15 mouse cellular contexts compared by ENCODE assay signal in the genomic region with DNA sequence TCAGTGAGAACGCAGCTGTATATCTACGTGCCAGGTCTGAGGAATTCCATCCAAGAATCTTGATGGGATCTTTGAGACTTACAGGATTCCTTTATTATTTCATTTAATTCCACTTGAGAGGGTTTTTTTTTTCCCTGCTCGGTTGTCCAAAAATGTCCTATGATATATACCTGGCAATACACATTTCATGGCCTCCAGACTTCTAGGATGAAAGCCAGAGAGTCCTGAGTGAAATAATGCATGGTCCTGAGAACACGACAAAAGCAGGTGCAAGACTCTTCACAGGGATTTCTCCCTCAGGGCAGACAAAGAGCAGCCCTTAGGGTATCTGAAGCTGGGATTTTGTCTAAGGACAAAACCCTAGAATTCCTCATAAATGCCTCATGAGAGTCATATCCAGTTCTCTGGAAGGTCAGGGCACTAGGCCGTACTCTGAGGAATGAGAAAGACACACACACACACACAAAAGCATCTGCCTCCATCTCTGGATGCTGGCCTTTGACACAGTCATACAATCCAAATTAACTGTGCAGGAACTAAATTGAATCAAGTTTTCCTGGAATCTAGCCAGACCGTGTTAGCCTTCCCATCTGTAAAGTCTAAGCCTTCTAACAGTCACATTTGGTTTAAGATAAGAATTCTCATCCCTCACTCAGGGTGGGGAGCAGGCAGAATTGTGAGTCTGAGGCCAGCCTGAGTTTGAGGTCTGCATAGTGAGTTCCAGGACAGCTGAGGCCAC. TPM values are rescaled to one million over a fixed set of nuclear protein-coding genes. Genes with fewer than 3 reads are reported as not detected.
DNase-seq lines count a peak whose midpoint lies in the region; ATAC-seq lines count a peak whose summit lies in the region.
"Had no signal": no experiment of that assay in that cellular context is flagged by ENCODE, and none has a peak within 500 bp of the region (broad histone marks: within the 10 kb centered on the region; RNA-seq: fewer than 3 reads in every experiment).

No protein-coding gene starts in this region.

- H3K4me2 ChIP-seq in intestine, embryonic 15.5 days (replicated peaks) = no peak overlapping the region
- H3K4me2 ChIP-seq in intestine, embryonic 16.5 days (ENCODE audit: low read depth, low read length) = no peak overlapping the region
- H3K4me2 ChIP-seq in heart, embryonic 16.5 days (ENCODE audit: low read depth, low read length) = no peak overlapping the region

- 60% methylated on average over 6 of the region's 6 CpGs for WGBS in intestine, embryonic 15.5 days
- WGBS in intestine, embryonic 16.5 days = 58% methylated on average over 6 of the region's 6 CpGs
- WGBS in heart, embryonic 16.5 days = 64% methylated on average over 6 of the region's 6 CpGs

- 0 out of 2 replicates have a peak overlapping the region, but pooled peaks have one; percentile 36 for H3K27ac ChIP-seq in intestine, embryonic 15.5 days
- H3K27ac ChIP-seq in intestine, embryonic 16.5 days (ENCODE audit: low read length) = no peak overlapping the region
- H3K27ac ChIP-seq in brown adipose tissue, adult 24 weeks (replicated peaks; ENCODE audit: low read depth, low read length) = peak overlapping the region; percentile 48; the same call in 1 of the 2 replicates
- peak overlapping the region; percentile 51 for H3K27ac ChIP-seq in heart, embryonic 16.5 days (ENCODE audit: low read length)

- no peak for ATAC-seq in intestine, embryonic 15.5 days
- no peak for ATAC-seq in intestine, embryonic 16.5 days
- no peak for ATAC-seq in heart, embryonic 16.5 days (replicated peaks; ENCODE audit: extremely low read depth, insufficient read depth, low FRiP score)
- ATAC-seq: CD4-positive, CD25-positive, alpha-beta regulatory T cell, adult 4 months; inflammation-experienced regulatory T-cells, adult 6 months; liver, postnatal 0 days; Patski had no signal

- no peaks in the 10 kb centered on the region for H3K36me3 ChIP-seq in intestine, embryonic 15.5 days
- H3K36me3 ChIP-seq in intestine, embryonic 16.5 days (ENCODE audit: control insufficient read depth, insufficient read depth, low read length) = no peaks in the 10 kb centered on the region
- H3K36me3 ChIP-seq in heart, embryonic 16.5 days (ENCODE audit: control insufficient read depth, insufficient read depth) = no peaks in the 10 kb centered on the region

- H3K9ac ChIP-seq in intestine, embryonic 15.5 days = no peak overlapping the region
- no peak overlapping the region for H3K9ac ChIP-seq in intestine, embryonic 16.5 days (ENCODE audit: low read depth, low read length)
- H3K9ac ChIP-seq in heart, embryonic 16.5 days (ENCODE audit: low read length) = no peak overlapping the region
- H3K9ac ChIP-seq: liver, postnatal 0 days had no signal

- no peaks in the 10 kb centered on the region for H3K9me3 ChIP-seq in intestine, embryonic 15.5 days
- H3K9me3 ChIP-seq in intestine, embryonic 16.5 days (ENCODE audit: control insufficient read depth, low read length) = no peaks in the 10 kb centered on the region
- no peaks in the 10 kb centered on the region for H3K9me3 ChIP-seq in heart, embryonic 16.5 days (replicated peaks; ENCODE audit: control insufficient read depth, low read length)

- no peaks in the 10 kb centered on the region for H3K27me3 ChIP-seq in intestine, embryonic 15.5 days (replicated peaks)
- H3K27me3 ChIP-seq in intestine, embryonic 16.5 days (replicated peaks; ENCODE audit: control insufficient read depth, insufficient read depth, low read length) = no peaks in the 10 kb centered on the region
- H3K27me3 ChIP-seq in heart, embryonic 16.5 days (ENCODE audit: control insufficient read depth, insufficient read depth, low read length) = no peaks in the 10 kb centered on the region

- H3K4me3 ChIP-seq in intestine, embryonic 15.5 days (replicated peaks) = no peak overlapping the region
- no peak overlapping the region for H3K4me3 ChIP-seq in intestine, embryonic 16.5 days (ENCODE audit: low read length)
- no peak overlapping the region for H3K4me3 ChIP-seq in brown adipose tissue, adult 24 weeks (ENCODE audit: insufficient read depth, low read depth, low read length)
- H3K4me3 ChIP-seq in heart, embryonic 16.5 days (ENCODE audit: low read length) = no peak overlapping the region

- peak; percentile 30 for DNase-seq in MN1 (ENCODE audit: low spot score)
- no peak for DNase-seq in spleen, postnatal 14 days (ENCODE audit: low spot score in 2 of 2)
- no peak for DNase-seq in thymus, postnatal 0 days (ENCODE audit: low spot score)
- DNase-seq: adrenal gland, adult 2 months; left cerebral cortex, postnatal 4 days; liver, postnatal 0 days; thymus, postnatal 14 days had no signal

- no peaks in the 10 kb centered on the region for H3K4me1 ChIP-seq in intestine, embryonic 15.5 days (replicated peaks)
- H3K4me1 ChIP-seq in intestine, embryonic 16.5 days (ENCODE audit: control insufficient read depth, insufficient read depth, low read length) = no peaks in the 10 kb centered on the region
- H3K4me1 ChIP-seq in brown adipose tissue, adult 24 weeks (ENCODE audit: control insufficient read depth, insufficient read depth, insufficient read length, low read length) = no peaks in the 10 kb centered on the region
- no peaks in the 10 kb centered on the region for H3K4me1 ChIP-seq in heart, embryonic 16.5 days (ENCODE audit: control insufficient read depth, insufficient read depth, low read length)

RNA-seq across cellular contexts. Expression of gene Supt20, which starts 34.5 kb away (rescaled TPM):
- 76.8 and 84.1 TPM in 2 replicates for polyA plus RNA-seq in intestine, embryonic 15.5 days (2015; fragmentation: Nextera tagmentation; extraction: Ambion mirVana)
- polyA plus RNA-seq in intestine, embryonic 16.5 days (2015; fragmentation: Nextera tagmentation; extraction: Ambion mirVana) = 72.9 and 77.8 TPM in 2 replicates
- polyA plus RNA-seq in brown adipose tissue, adult 24 weeks (2012; ENCODE audit: insufficient read depth, insufficient read length, missing spikeins) = 10.1 and 15.9 TPM in 2 replicates
- polyA plus RNA-seq in heart, embryonic 16.5 days (2015; fragmentation: Nextera tagmentation; extraction: Ambion mirVana) = 59.3 and 63.1 TPM in 2 replicates
- 78.6 and 85.1 TPM in 2 replicates for polyA plus RNA-seq in thymus, postnatal 0 days (2015; fragmentation: Nextera tagmentation; extraction: Ambion mirVana)

RNA-seq across cellular contexts. Expression of gene Gm21958, which starts 56.1 kb away (rescaled TPM):
- 0.28 TPM in 1 of 2 replicates, not detected in the other for polyA plus RNA-seq in intestine, embryonic 15.5 days (2015; fragmentation: Nextera tagmentation; extraction: Ambion mirVana)
- 0.53 TPM in 1 of 2 replicates, not detected in the other for polyA plus RNA-seq in intestine, embryonic 16.5 days (2015; fragmentation: Nextera tagmentation; extraction: Ambion mirVana)
- polyA plus RNA-seq in brown adipose tissue, adult 24 weeks (2012; ENCODE audit: insufficient read depth, insufficient read length, missing spikeins) = not detected in 2 replicates
- polyA plus RNA-seq in heart, embryonic 16.5 days (2015; fragmentation: Nextera tagmentation; extraction: Ambion mirVana) = not detected in 2 replicates
- polyA plus RNA-seq in thymus, postnatal 0 days (2015; fragmentation: Nextera tagmentation; extraction: Ambion mirVana) = 0.22 TPM in 1 of 2 replicates, not detected in the other
- polyA plus RNA-seq: adrenal gland, adult 2 months; gonadal fat pad, adult 2 months; liver, postnatal 0 days had no signal
